Mouse (Mus musculus): ENCODE results near the gene Fcgrt. TPM values are rescaled to one million over a fixed set of nuclear protein-coding genes. Genes with fewer than 3 reads are reported as not detected.

Gene Fcgrt
- total and polyA plus RNA-seq, 3 experiments: 0.27 to 1.7 TPM; not detected in 1

- no peak for TF ChIP-seq TCF12 (IDR thresholded peaks at IDR 0.05; ENCODE audit: low read depth, low read length)
- no peak for TF ChIP-seq CHD2 (IDR thresholded peaks at IDR 0.05; ENCODE audit: low read length)
- TF ChIP-seq ZKSCAN1 (IDR thresholded peaks at IDR 0.05; ENCODE audit: low read depth, low read length): no peak
- TF ChIP-seq UBTF (IDR thresholded peaks at IDR 0.05; ENCODE audit: borderline replicate concordance, insufficient read depth, low read depth, low read length): no peak
- no peak for TF ChIP-seq POLR2A (IDR thresholded peaks at IDR 0.05; ENCODE audit: control insufficient read depth in 1 of 2, insufficient read depth in 1 of 2, low read depth in 1 of 2, low read length in 2 of 2, poor library complexity in 1 of 2)
- no peak for TF ChIP-seq ZMIZ1 (IDR thresholded peaks at IDR 0.05; ENCODE audit: low read depth, low read length)
- no peak for TF ChIP-seq SIN3A (IDR thresholded peaks at IDR 0.05; ENCODE audit: low read length)
- no peak for TF ChIP-seq MAFK (IDR thresholded peaks at IDR 0.05; ENCODE audit: borderline replicate concordance, low read depth, low read length)
- TF ChIP-seq USF2 (IDR thresholded peaks at IDR 0.05; ENCODE audit: borderline replicate concordance in 1 of 2, insufficient read depth in 1 of 2, low read depth in 1 of 2, low read length in 2 of 2): no peak
- Histone ChIP-seq H3K36me3 (ENCODE audit: control insufficient read depth in 1 of 2, insufficient read depth in 2 of 2, low read length in 2 of 2) (peaks cover 0 to under 1% of the 10 kb centered on the region in 2 experiments; a peak in 1 of 4 replicates), H3K27me3 (ENCODE audit: control insufficient read depth in 1 of 2, insufficient read depth in 2 of 2, low read length in 2 of 2) (no peaks in the 10 kb centered on the region), H3K9ac (ENCODE audit: control insufficient read depth, low read depth, low read length, poor library complexity, severe bottlenecking) (no peak overlapping the region), H3K9me3 (replicated peaks; ENCODE audit: insufficient read depth, low read length) (no peaks in the 10 kb centered on the region), H3K4me1 (ENCODE audit: control insufficient read depth in 1 of 2, insufficient read depth in 2 of 2, low read length in 2 of 2) (peaks cover 0 to 1% of the 10 kb centered on the region in 2 experiments; a peak in 2 of 4 replicates), H3K79me2 (ENCODE audit: control insufficient read depth, insufficient read depth, low read length, poor library complexity) (peaks cover 21% of the 10 kb centered on the region), H3K27ac (ENCODE audit: control insufficient read depth, low read depth, low read length) (no peak overlapping the region), H3K4me3 (ENCODE audit: control insufficient read depth in 1 of 2, insufficient read depth in 1 of 2, low read depth in 2 of 2, low read length in 2 of 2) (no peak overlapping the region)
- no peak for DNase-seq (ENCODE audit: low read depth, low spot score)
These were observed 30.4 kb downstream of the Fcgrt start for GRCm38 (mm10) chr7:45073171-45073707.

GRCm38 (mm10) chr7:45072230-45072629 lies 31.4 kb downstream of the Fcgrt start:
- no peaks in the 10 kb centered on the region for H3K27me3 ChIP-seq (ENCODE audit: control insufficient read depth in 1 of 2, insufficient read depth in 2 of 2, low read length in 2 of 2)
- TF ChIP-seq CTCF (IDR thresholded peaks at IDR 0.05 in 2 of 3, conservative IDR thresholded peaks at IDR 0.05 in 1 of 3; ENCODE audit: control insufficient read depth in 1 of 3, insufficient read depth in 1 of 3, low read depth in 2 of 3, low read length in 3 of 3, poor library complexity in 1 of 3, severe bottlenecking in 1 of 3) (peak; percentile 54 to 63 (median 62)), HCFC1 (IDR thresholded peaks at IDR 0.05; ENCODE audit: low read depth, low read length) (no peak), RAD21 (IDR thresholded peaks at IDR 0.05; ENCODE audit: low read depth, low read length) (peak; percentile 47), MYC (IDR thresholded peaks at IDR 0.05; ENCODE audit: low read depth, low read length) (peak; percentile 63; the same call in 1 of the 2 replicates), EP300 (IDR thresholded peaks at IDR 0.05; ENCODE audit: low read depth in 1 of 2, low read length in 2 of 2) (no peak), NRF1 (IDR thresholded peaks at IDR 0.05; ENCODE audit: insufficient read depth, low read depth, low read length, poor library complexity, severe bottlenecking) (no peak), SMC3 (IDR thresholded peaks at IDR 0.05; ENCODE audit: low read depth, low read length) (peak; percentile 52), GABPA (IDR thresholded peaks at IDR 0.05; ENCODE audit: low read depth, low read length) (no peak), GATA1 (IDR thresholded peaks at IDR 0.05; ENCODE audit: low read depth, low read length) (no peak), NELFE (IDR thresholded peaks at IDR 0.05; ENCODE audit: low read depth, low read length) (no peak)
- peaks cover 0 to 5% of the 10 kb centered on the region in 2 experiments; a peak in 2 of 4 replicates for H3K36me3 ChIP-seq (ENCODE audit: control insufficient read depth in 1 of 2, insufficient read depth in 2 of 2, low read length in 2 of 2)
- DNase-seq (ENCODE audit: low read depth, low spot score): peak; percentile 75
- H3K4me3 ChIP-seq (ENCODE audit: control insufficient read depth in 1 of 2, insufficient read depth in 1 of 2, low read depth in 2 of 2, low read length in 2 of 2): no peak overlapping the region
- no peak overlapping the region for H3K27ac ChIP-seq (ENCODE audit: control insufficient read depth, low read depth, low read length)
- no peak overlapping the region for H3K9ac ChIP-seq (ENCODE audit: control insufficient read depth, low read depth, low read length, poor library complexity, severe bottlenecking)
- H3K9me3 ChIP-seq (replicated peaks; ENCODE audit: insufficient read depth, low read length): no peaks in the 10 kb centered on the region
- peaks cover 0 to 8% of the 10 kb centered on the region in 2 experiments; a peak in 3 of 4 replicates for H3K4me1 ChIP-seq (ENCODE audit: control insufficient read depth in 1 of 2, insufficient read depth in 2 of 2, low read length in 2 of 2)
- peaks cover 23% of the 10 kb centered on the region for H3K79me2 ChIP-seq (ENCODE audit: control insufficient read depth, insufficient read depth, low read length, poor library complexity)
